Mouse (Mus musculus): ENCODE measurements around the gene Prima1. TPM values are rescaled to one million over a fixed set of nuclear protein-coding genes. Genes with fewer than 3 reads are reported as not detected.

Prima1 gene
- polyA plus RNA-seq, 1 experiment, result not detected

GRCm38 (mm10) chr12:103202592-103203544, 39.1 kb downstream of the Prima1 start:
- H3K4me2 ChIP-seq (ENCODE audit: low read depth), result no peak overlapping the region
- H3K79me2 ChIP-seq (ENCODE audit: control insufficient read depth, insufficient read depth), result no peaks in the 10 kb centered on the region
- H3K4me3 ChIP-seq, result no peak overlapping the region
- TF ChIP-seq TCF12 (IDR thresholded peaks at IDR 0.05; ENCODE audit: insufficient read depth, poor library complexity, severe bottlenecking), result no peak
- TF ChIP-seq MAX (IDR thresholded peaks at IDR 0.05; ENCODE audit: low read depth), result no peak
- TF ChIP-seq MYOD1 (IDR thresholded peaks at IDR 0.05; ENCODE audit: control insufficient read depth in 1 of 3, insufficient read length in 2 of 3, low read depth in 2 of 3), result no peak
- TF ChIP-seq SRF (IDR thresholded peaks at IDR 0.05; ENCODE audit: control insufficient read depth, insufficient read length, low read depth), result no peak
- no peak for TF ChIP-seq E2F4 (IDR thresholded peaks at IDR 0.05; ENCODE audit: insufficient read depth)
- no peak overlapping the region for H3ac ChIP-seq (ENCODE audit: control insufficient read depth, insufficient read length)
- no peaks in the 10 kb centered on the region for H3K36me3 ChIP-seq (ENCODE audit: control insufficient read depth, insufficient read depth)
- no peaks in the 10 kb centered on the region for H3K27me3 ChIP-seq (ENCODE audit: control insufficient read depth, insufficient read depth, insufficient read length)

DNA sequence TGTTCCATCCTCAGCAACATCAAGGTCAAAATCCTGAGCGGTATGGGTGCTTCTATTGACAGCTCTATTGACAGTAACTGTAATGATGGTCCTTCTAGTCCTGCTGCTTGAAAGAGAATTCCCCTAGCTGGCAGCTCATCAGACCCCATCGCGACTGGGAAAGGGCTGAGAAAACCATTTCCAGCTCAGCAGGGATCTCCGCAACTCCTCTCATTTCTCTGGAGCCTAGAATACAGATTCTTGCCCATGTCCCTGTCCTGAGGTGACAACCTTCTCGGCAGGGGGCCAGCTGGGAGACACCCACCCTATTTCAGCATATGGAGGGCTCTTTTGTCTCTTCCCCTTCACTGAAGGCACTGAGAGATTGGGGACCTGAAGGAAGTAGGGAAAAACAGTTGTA, 49.0 kb downstream of the Prima1 start:
- no peak for TF ChIP-seq REST (IDR thresholded peaks at IDR 0.05; ENCODE audit: insufficient read depth, insufficient read length)
- Histone ChIP-seq H3K27me3 (ENCODE audit: control insufficient read depth, insufficient read depth, insufficient read length) (no peaks in the 10 kb centered on the region), H3K36me3 (ENCODE audit: control insufficient read depth, insufficient read depth) (no peaks in the 10 kb centered on the region), H3K79me2 (ENCODE audit: control insufficient read depth, insufficient read depth) (no peaks in the 10 kb centered on the region), H3ac (ENCODE audit: control insufficient read depth, insufficient read length) (no peak overlapping the region), H3K4me2 (ENCODE audit: low read depth) (no peak overlapping the region), H3K4me3 (no peak overlapping the region)

DNA sequence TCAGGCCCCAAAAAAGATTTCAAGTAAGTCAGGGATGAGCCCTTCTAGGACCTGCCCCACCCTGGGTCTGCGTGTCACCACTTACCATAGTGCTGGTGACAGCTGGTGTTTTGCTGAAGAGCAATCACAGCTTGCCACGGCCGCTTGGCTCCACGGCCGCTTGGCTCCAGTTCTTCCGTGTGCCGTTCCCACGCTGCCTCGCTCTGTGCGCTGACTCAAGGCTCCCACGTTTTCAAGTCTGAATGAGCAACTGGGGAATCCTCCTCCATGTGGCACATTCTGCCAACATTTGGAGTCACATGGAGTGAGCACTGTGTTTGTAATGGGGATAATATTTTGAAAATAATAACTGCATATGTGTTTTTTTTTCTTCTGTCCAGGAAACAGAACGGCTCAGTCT, 52.2 kb downstream of the Prima1 start:
- TF ChIP-seq MYOD1 (IDR thresholded peaks at IDR 0.05; ENCODE audit: control insufficient read depth in 1 of 3, insufficient read length in 2 of 3, low read depth in 2 of 3) (no peak), USF1 (IDR thresholded peaks at IDR 0.05; ENCODE audit: low read depth) (no peak), E2F4 (IDR thresholded peaks at IDR 0.05; ENCODE audit: insufficient read depth) (no peak), POLR2A (IDR thresholded peaks at IDR 0.05; ENCODE audit: insufficient read length, low read depth) (no peak), POLR2AphosphoS2 (IDR thresholded peaks at IDR 0.05; ENCODE audit: insufficient read length, low read depth) (no peak), MAX (IDR thresholded peaks at IDR 0.05; ENCODE audit: low read depth) (no peak), TCF12 (IDR thresholded peaks at IDR 0.05; ENCODE audit: insufficient read depth, poor library complexity, severe bottlenecking) (no peak), REST (IDR thresholded peaks at IDR 0.05; ENCODE audit: insufficient read depth, insufficient read length) (no peak), SRF (IDR thresholded peaks at IDR 0.05; ENCODE audit: control insufficient read depth, insufficient read length, low read depth) (no peak), MYOG (IDR thresholded peaks at IDR 0.05; ENCODE audit: control insufficient read depth in 1 of 3, insufficient read depth in 1 of 3, insufficient read length in 2 of 3, low read depth in 2 of 3) (no peak), TCF3 (IDR thresholded peaks at IDR 0.05; ENCODE audit: insufficient read length, low read depth) (no peak), CEBPB (IDR thresholded peaks at IDR 0.05; ENCODE audit: insufficient read depth, poor library complexity, severe bottlenecking) (no peak)
- H3K36me3 ChIP-seq (ENCODE audit: control insufficient read depth, insufficient read depth), result no peaks in the 10 kb centered on the region

GRCm38 (mm10) chr12:103188223-103188622, 53.7 kb downstream of the Prima1 start:
- Histone ChIP-seq H3ac (ENCODE audit: control insufficient read depth, insufficient read length) (no peak overlapping the region), H3K4me2 (ENCODE audit: low read depth) (no peak overlapping the region), H3K79me2 (ENCODE audit: control insufficient read depth, insufficient read depth) (no peaks in the 10 kb centered on the region), H3K27me3 (ENCODE audit: control insufficient read depth, insufficient read depth, insufficient read length) (no peaks in the 10 kb centered on the region), H3K4me3 (no peak overlapping the region), H3K36me3 (ENCODE audit: control insufficient read depth, insufficient read depth) (no peaks in the 10 kb centered on the region)
- TF ChIP-seq MYOD1 (IDR thresholded peaks at IDR 0.05; ENCODE audit: control insufficient read depth in 1 of 3, insufficient read length in 2 of 3, low read depth in 2 of 3), result no peak
- no peak for TF ChIP-seq E2F4 (IDR thresholded peaks at IDR 0.05; ENCODE audit: insufficient read depth)
- no peak for TF ChIP-seq CEBPB (IDR thresholded peaks at IDR 0.05; ENCODE audit: insufficient read depth, poor library complexity, severe bottlenecking)

More for the DNA sequence above, 52.2 kb downstream of the Prima1 start:
- Histone ChIP-seq H3K79me2 (ENCODE audit: control insufficient read depth, insufficient read depth) (no peaks in the 10 kb centered on the region), H3K4me2 (ENCODE audit: low read depth) (no peak overlapping the region), H3ac (ENCODE audit: control insufficient read depth, insufficient read length) (no peak overlapping the region), H3K27me3 (ENCODE audit: control insufficient read depth, insufficient read depth, insufficient read length) (no peaks in the 10 kb centered on the region), H3K4me3 (no peak overlapping the region)

DNA sequence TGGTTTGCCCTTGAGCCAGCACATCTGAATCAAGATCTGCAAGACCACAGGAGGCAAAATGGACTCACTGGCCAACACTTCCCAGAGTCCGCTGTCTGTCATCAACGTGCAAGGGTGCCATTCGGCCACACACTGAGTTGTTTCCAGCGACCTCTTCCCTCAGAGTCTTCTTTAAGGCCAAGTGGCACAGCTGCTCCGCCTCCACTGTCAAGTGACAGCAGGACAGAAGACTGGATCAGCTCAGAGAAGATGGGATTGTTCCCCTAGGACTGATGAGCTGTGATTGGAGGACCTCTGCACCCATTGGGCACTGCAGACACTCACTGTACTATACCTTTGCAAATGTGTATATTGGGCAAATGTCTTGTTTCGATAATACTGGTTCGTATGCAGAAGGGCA, 54.9 kb downstream of the Prima1 start:
- H3ac ChIP-seq (ENCODE audit: control insufficient read depth, insufficient read length), result no peak overlapping the region
- H3K36me3 ChIP-seq (ENCODE audit: control insufficient read depth, insufficient read depth), result no peaks in the 10 kb centered on the region
- TF ChIP-seq MYOD1 (IDR thresholded peaks at IDR 0.05; ENCODE audit: control insufficient read depth in 1 of 3, insufficient read length in 2 of 3, low read depth in 2 of 3) (no peak), TCF12 (IDR thresholded peaks at IDR 0.05; ENCODE audit: insufficient read depth, poor library complexity, severe bottlenecking) (no peak), SRF (IDR thresholded peaks at IDR 0.05; ENCODE audit: control insufficient read depth, insufficient read length, low read depth) (no peak), MAX (IDR thresholded peaks at IDR 0.05; ENCODE audit: low read depth) (no peak), POLR2AphosphoS2 (IDR thresholded peaks at IDR 0.05; ENCODE audit: insufficient read length, low read depth) (no peak), POLR2A (IDR thresholded peaks at IDR 0.05; ENCODE audit: insufficient read length, low read depth) (no peak), USF1 (IDR thresholded peaks at IDR 0.05; ENCODE audit: low read depth) (no peak), REST (IDR thresholded peaks at IDR 0.05; ENCODE audit: insufficient read depth, insufficient read length) (no peak), E2F4 (IDR thresholded peaks at IDR 0.05; ENCODE audit: insufficient read depth) (no peak), CEBPB (IDR thresholded peaks at IDR 0.05; ENCODE audit: insufficient read depth, poor library complexity, severe bottlenecking) (no peak)
- H3K79me2 ChIP-seq (ENCODE audit: control insufficient read depth, insufficient read depth), result no peaks in the 10 kb centered on the region
- no peak overlapping the region for H3K4me2 ChIP-seq (ENCODE audit: low read depth)
- no peak overlapping the region for H3K4me3 ChIP-seq
- H3K27me3 ChIP-seq (ENCODE audit: control insufficient read depth, insufficient read depth, insufficient read length), result no peaks in the 10 kb centered on the region
